Mouse (Mus musculus) small intestine, adult 2 months (tissue): ENCODE data around the gene Tdrd7. TPM values are rescaled to one million over a fixed set of nuclear protein-coding genes. Genes with fewer than 3 reads are reported as not detected.
A peak's percentile ranks its signal among the peaks of the same experiment; 100 is the strongest.

Experiments used
- H3K27ac ChIP-seq: fragments of 200-500 bp; 2 replicates; pipeline ENCODE4 v1.5.1; 2012; ENCODE audit warnings: low read depth, low read length, control low read depth, inconsistent platforms; ENCODE audit not compliant: insufficient read depth
- H3K27me3 ChIP-seq: fragments of 200-500 bp; 2 replicates; pipeline ENCODE4 v1.6.1; 2012; ENCODE audit warnings: mild to moderate bottlenecking, moderate library complexity, low read length, inconsistent platforms; ENCODE audit not compliant: control insufficient read depth, insufficient read depth
- H3K36me3 ChIP-seq: fragments of 200-500 bp; 2 replicates; pipeline ENCODE4 v1.6.1; 2012; ENCODE audit warnings: mild to moderate bottlenecking, low read length, control low read depth, inconsistent platforms; ENCODE audit not compliant: control insufficient read depth, insufficient read depth
- H3K4me1 ChIP-seq: fragments of 200-500 bp; 2 replicates; pipeline ENCODE4 v1.6.1; 2012; ENCODE audit warnings: low read length, inconsistent platforms, mixed read lengths; ENCODE audit not compliant: control insufficient read depth, insufficient read depth, insufficient read length
- H3K4me3 ChIP-seq: fragments of 200-500 bp; 2 replicates; pipeline ENCODE4 v1.5.1; 2012; ENCODE audit warnings: low read depth, mild to moderate bottlenecking, control low read depth, inconsistent platforms, low read length, moderate library complexity
- CTCF ChIP-seq: fragments of 200-500 bp; IDR thresholded peaks from 2 replicates; pipeline ENCODE4 v1.5.1; 2012; ENCODE audit warnings: low read depth, mild to moderate bottlenecking, control low read depth, inconsistent platforms, low read length, moderate library complexity, mixed read lengths; ENCODE audit not compliant: insufficient replicate concordance, insufficient read length; ENCODE audit errors: extremely low read depth
- POLR2A ChIP-seq: fragments of 200-500 bp; IDR thresholded peaks from 2 replicates; pipeline ENCODE4 v1.6.1; 2012; ENCODE audit warnings: low read depth, mild to moderate bottlenecking, control low read depth, inconsistent platforms, low read length, moderate library complexity
- WGBS: fragments of 180-500 bp; shearing (Covaris S2); methylation state at CpG from one replicate; pipeline ENCODE4 v1.1.7; 2018; 5-methylcytosine and 5-hydroxymethylcytosine counted together
- polyA plus RNA-seq: library from polyadenylated mRNA; depleted of rRNA; stranded (reverse); fragments of >200 nt; gene quantifications from 2 replicates; pipeline ENCODE4 v1.2.3, GENCODE M21; 2012

Tdrd7 gene
- polyA plus RNA-seq, 1 experiment = 21.9 TPM

DNA sequence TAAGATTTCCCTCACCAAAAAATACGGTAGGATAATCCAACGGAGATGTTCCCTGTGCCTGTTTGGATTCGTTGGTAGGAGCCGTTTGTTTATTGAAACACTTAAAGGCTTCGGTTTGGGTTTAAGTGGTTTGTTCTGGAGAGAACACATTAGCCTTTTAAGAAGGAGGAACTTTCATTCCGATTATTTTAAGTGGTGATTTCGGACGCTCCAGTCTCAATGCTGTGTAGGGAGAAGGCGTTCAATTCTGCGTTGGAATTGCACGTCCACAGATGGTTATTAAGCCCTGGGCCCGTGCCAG is 73.4 kb downstream of the Tdrd7 start:
- H3K27me3 ChIP-seq = peaks cover 15% of the 10 kb centered on the region
- H3K36me3 ChIP-seq = peaks cover 3% of the 10 kb centered on the region; the same call in 1 of the 2 replicates
- WGBS = 3% methylated on average over 12 of the region's 12 CpGs
- TF ChIP-seq CTCF (no peak), POLR2A (no peak)
- H3K27ac ChIP-seq = no peak overlapping the region
- H3K4me1 ChIP-seq = peaks cover 4% of the 10 kb centered on the region; the same call in 1 of the 2 replicates
- H3K4me3 ChIP-seq = peak overlapping the region; percentile 60

DNA sequence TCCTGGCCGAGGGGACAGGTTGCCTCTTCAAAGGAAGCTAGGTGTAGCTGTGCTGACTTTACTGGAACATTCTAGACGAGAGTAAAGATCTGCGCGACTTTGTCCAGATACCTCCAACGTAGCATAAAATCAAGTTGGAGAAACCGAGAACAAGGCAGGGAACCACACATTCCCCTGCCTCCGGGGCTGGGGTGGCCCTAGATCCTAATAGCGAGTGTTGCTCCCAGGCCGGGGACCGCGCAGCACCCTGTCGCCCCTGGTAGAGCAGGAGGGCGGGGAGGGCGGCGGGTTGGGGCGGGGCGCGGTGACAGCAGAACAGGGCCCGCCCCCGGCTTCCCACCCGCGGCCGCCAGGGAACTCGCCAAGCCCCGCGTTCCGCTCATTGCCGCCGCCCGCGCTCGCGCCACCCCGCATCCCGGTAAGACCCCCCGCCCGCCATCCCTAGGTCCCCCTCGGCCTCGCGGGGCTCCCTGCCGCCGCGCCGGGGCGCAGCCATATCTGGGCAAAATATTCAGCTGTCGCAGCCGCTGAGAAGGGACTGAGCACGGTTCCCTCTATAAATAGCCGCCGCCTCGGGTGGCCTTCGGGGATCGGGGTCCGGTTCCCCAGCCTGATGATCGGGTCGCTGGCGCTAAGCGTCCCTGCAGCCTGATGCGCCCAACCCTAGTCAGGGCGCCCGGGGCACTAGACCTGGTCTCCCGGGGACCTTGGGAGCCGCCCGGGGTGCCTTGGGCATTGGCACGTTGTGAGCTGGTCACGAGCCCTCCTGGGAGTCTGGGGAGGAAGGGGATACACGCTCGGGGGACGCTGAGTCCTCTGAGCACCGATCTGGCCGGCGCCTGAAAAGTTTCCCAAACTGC is 74.0 kb downstream of the Tdrd7 start, which contains the start of gene Tmod1:
TSS of gene Tmod1 (plus strand) at position 44 of the 860 bp plus-strand sequence.
- H3K4me1 ChIP-seq = peaks cover 4% of the 10 kb centered on the region; the same call in 1 of the 2 replicates
- H3K27ac ChIP-seq = no peak within 1 kb of the TSS
- no peak for TF ChIP-seq CTCF
- H3K27me3 ChIP-seq = peaks cover 15% of the 10 kb centered on the region
- H3K36me3 ChIP-seq = peaks cover 2% of the 10 kb centered on the region; the same call in 1 of the 2 replicates
- under 1% methylated on average over 71 of the region's 72 CpGs for WGBS
- H3K4me3 ChIP-seq = peak within 1 kb of the TSS; percentile 60

DNA sequence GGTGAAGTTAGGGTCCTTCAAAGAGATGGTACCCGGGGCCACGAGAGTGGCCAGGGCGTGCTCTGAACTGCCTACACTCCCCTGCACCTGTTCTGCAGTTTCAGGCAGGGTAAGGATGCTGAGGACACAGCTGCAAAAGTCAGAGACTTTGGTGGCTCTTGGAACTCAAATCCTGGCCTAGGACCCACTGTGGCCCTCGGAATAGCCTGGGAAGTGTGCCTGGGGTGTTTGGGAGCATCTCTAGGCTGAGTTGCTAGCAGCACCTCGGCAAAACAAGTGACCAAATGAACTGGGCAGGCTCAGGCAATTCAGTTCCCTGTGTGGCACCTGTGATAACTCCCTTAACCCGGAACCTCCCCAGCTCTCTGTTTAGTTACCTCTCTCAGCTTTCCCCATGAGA is 74.8 kb downstream of the Tdrd7 start:
- peak overlapping the region; percentile 60 for H3K4me3 ChIP-seq
- TF ChIP-seq POLR2A (no peak), CTCF (no peak)

DNA sequence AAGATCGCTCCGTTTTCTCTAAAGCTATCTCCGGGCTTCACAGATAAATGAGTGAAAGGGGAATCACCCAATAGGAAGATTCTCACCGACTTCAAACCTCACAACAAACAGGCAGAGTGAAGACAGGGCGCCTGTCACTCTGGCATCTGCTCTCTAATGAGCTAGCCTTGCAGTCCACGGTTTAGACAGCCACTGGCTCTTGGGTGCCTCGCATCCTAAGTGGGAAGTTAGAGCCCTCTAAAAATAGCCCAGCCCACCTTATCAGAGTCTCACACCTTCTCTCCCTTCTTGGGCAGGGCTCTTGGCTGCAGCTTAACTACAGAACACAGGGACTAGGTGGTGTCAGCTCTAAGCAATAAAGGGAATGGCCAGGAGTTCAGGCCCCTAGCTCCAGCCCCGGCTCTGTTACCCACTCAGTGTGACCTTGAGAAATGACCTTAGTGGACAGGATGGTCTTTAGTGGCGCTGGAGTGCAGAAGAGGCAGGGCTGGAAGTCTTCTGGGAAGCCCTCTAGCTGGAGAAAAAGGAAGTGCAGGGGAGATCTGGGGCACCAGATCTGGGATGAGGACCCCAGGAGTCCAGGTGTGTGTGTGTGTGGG is 75.6 kb downstream of the Tdrd7 start:
- TF ChIP-seq POLR2A (no peak), CTCF (no peak)
- no peaks in the 10 kb centered on the region for H3K36me3 ChIP-seq
- no peak overlapping the region for H3K4me3 ChIP-seq
- peaks cover 4% of the 10 kb centered on the region; the same call in 1 of the 2 replicates for H3K4me1 ChIP-seq
- H3K27me3 ChIP-seq = peaks cover 15% of the 10 kb centered on the region
- no peak overlapping the region for H3K27ac ChIP-seq
- WGBS = 12% methylated on average over 9 of the region's 9 CpGs

More for the DNA sequence above, 74.8 kb downstream of the Tdrd7 start:
- no peaks in the 10 kb centered on the region for H3K36me3 ChIP-seq
- peaks cover 15% of the 10 kb centered on the region for H3K27me3 ChIP-seq
- 9% methylated on average over 6 of the region's 6 CpGs for WGBS
- H3K4me1 ChIP-seq = peaks cover 4% of the 10 kb centered on the region; the same call in 1 of the 2 replicates
- H3K27ac ChIP-seq = no peak overlapping the region

DNA sequence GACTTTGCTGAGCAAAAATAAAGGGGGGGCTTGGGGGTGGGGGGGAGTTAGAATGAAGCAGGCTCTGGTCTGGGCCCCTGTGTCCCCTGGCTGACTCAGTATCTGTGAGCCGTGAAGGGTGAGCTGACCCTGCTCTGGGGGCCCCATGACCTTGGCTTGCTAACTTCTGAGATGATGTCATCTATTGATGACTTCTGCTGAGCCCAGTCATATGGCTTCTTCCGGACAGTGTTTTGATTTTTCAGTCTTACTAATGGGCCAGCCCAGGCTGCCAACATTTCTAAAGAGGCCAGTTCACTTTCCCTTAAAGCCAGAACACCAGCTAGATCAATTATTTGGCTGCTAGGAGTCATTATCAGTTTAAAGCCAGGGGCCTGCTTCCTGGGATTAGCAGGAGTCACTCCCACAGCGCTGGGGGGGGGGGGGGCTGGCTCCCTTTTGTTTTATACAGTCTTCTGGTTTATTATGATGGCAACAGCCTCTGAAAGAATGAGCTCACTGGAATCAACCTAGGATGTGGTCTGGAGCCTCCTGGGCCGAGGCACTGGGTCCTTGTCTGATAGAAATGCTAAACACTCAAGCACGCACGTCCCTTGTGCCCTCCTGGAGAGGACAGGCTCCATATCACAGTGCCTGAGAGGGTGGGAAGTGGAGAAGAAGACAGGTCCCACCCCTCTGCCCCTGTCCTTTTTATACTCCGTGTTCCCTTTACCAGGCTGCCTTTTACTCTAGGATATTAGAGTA is 76.8 kb downstream of the Tdrd7 start:
- Histone ChIP-seq H3K4me1 (peaks cover 4% of the 10 kb centered on the region; the same call in 1 of the 2 replicates), H3K27ac (no peak overlapping the region), H3K36me3 (no peaks in the 10 kb centered on the region), H3K4me3 (no peak overlapping the region), H3K27me3 (peaks cover 15% of the 10 kb centered on the region)
- TF ChIP-seq CTCF (no peak), POLR2A (no peak)
- 45% methylated on average over 7 of the region's 7 CpGs for whole genome bisulfite sequencing

DNA sequence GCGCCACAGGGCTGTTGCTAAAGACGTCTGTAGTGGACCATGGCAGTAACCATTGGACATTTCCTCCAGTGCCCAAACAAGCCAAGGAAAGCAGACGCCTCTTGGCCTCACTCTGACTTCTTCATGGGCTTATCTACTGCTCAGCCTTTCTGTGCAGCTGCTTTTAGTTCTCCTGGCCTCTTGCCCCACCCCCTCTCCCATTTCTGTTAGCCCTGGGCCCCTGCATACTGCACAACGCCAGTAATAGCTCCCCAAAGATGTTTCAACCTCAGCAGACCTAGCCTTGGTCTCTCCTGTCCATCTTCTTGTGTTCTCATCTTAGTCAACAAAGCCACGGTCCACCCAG is 77.3 kb downstream of the Tdrd7 start:
- Histone ChIP-seq H3K4me3 (no peak overlapping the region), H3K4me1 (peaks cover 4% of the 10 kb centered on the region; the same call in 1 of the 2 replicates), H3K27ac (no peak overlapping the region), H3K27me3 (peaks cover 15% of the 10 kb centered on the region), H3K36me3 (no peaks in the 10 kb centered on the region)
- TF ChIP-seq CTCF (no peak), POLR2A (no peak)
- 41% methylated on average over 5 of the region's 5 CpGs for WGBS

DNA sequence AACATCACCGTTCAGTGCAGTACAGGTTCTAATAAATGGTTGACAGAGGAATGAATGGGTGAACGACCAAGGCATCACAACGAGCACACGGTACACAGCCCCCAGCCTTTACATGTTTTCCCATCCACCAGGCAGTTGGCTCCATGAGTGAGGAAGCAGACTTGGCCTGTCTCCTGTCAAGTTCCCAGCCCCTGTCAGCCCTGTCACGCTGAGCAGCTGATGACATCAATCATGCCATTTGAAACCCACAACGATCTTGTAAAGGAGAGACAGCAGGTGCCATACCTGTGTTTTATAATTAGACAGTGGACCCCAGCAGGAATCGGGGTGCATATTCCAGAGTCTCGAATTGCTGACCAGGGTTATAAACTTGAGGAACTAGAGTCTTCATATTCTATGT is 78.2 kb downstream of the Tdrd7 start:
- Histone ChIP-seq H3K27ac (no peak overlapping the region), H3K4me3 (no peak overlapping the region), H3K36me3 (no peaks in the 10 kb centered on the region), H3K27me3 (peaks cover 12% of the 10 kb centered on the region), H3K4me1 (peaks cover 4% of the 10 kb centered on the region; the same call in 1 of the 2 replicates)
- no peak for TF ChIP-seq POLR2A
- TF ChIP-seq CTCF = no peak
- WGBS = 69% methylated on average over 8 of the region's 8 CpGs
